Mouse (Mus musculus) gastrocnemius, postnatal 14 days (tissue): Measurements from ENCODE around the gene Galr3. TPM values are rescaled to one million over a fixed set of nuclear protein-coding genes. Genes with fewer than 3 reads are reported as not detected.
"Not testable (repeated sequence)": the region's sequence is repeated elsewhere in the genome, so short reads cannot be mapped to it uniquely, and the experiment has no call there.

Experiments used
- DNase-seq: peaks from one replicate; pipeline ENCODE4 v3.0.0; 2021; ENCODE audit warnings: mixed read lengths
- intact Hi-C: fragments of 180-260 bp; cut with DNase I; formaldehyde crosslinking; loops from one replicate; pipeline ENCODE4 v1.15.1; 2025; ENCODE audit warnings: low total_unique reads
- long read RNA-seq, 2 experiments: library from polyadenylated mRNA; stranded (forward); transcript quantifications; one replicate each; pipeline ENCODE4 v2.0.0; 2021
- total RNA-seq, 2 experiments: library from RNA; stranded (reverse); gene quantifications; 2 replicates each; pipeline ENCODE4 v1.2.3; 2021

The Galr3 gene
- total RNA-seq: under 1 TPM in 1 of 2 experiments, not detected in 1; 0.23 TPM
- long read RNA-seq, experiment 1: 0 reads
- long read RNA-seq, experiment 2: 0 reads

DNA sequence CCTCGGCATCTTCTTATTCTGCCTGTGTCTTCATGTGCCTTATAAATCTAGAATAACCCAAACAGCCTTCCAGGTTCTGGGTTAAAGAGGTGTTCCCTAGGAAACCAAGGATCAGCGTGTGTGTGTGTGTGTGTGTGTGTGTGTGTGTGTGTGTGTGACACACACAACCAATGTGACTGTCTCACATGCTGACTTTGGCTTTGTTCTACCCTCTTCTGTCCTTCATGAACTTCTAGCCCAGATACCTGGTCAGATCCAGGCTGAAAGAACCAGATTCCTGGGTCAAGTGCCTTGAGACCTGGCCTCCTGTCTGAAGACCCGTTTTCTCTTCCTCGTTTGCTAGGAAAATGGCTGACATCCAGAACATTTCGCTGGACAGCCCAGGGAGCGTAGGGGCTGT lies at the start of gene Galr3:
Gene Galr3, plus strand, starts transcription at position 301 of the 400 bp plus-strand sequence.
- intact Hi-C loops: no loop called here
- no peak for DNase-seq

DNA sequence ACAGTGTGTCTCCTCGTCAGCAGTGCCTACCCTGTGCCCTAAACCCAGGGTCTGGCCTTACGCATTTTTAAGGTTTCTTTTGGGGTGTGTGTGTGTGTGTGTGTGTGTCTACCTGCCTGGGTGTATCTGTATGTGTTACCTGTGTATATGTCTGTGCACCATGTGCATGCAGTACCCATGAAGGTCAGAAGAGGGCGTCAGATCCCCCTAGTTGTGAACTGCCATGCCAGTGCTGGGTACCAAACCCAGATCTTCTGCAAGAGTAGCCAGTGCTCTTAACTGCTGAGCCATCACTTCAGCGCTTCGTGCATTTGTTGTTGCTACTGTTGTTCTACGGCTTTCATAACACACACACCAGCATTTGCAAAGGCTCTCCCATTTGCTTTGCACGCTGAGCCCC lies 49.5 kb upstream of the Galr3 start:
- DNase-seq: no peak
- intact Hi-C loops: no loop called here

DNA sequence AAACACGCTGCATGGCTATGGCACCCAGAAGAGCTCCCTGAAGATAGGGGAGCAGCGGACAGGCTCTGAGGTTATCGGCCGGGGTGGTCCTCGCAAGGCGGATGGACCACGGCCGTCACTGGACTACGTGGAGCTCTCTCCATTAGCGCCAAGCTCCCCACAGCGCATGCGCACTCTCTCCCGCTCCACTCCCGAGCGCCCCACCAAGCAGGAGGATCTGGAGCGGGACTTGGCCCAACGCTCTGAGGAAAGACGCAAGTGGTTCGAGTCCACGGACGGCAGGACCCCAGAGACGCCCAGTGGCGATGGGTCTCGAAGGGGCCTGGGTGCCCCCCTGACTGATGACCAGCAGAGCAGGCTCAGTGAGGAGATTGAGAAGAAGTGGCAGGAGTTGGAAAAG lies 48.8 kb upstream of the Galr3 start:
- no peak for DNase-seq
- intact Hi-C loops: no loop called here

DNA sequence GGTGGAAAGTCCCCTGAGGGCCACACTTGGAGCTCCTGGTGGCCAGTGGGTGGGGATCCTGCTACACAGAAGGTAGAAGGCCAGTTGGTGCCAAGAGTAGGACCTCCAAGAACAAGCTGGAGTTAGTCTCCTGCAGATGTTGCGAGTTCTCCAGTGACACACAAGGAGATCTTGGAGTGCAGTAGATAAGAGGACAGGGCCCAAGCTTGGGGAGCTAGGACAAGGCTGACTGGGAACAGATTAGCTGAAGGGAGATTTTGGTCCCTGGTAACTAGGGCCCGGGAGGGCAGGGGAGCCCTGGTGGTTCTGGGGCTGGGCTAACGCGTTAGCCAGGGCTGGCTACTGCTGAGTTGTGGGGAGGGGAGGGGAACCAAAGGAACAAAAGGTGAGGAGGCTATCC lies 45.8 kb upstream of the Galr3 start:
- intact Hi-C loops: no loop called here
- DNase-seq: no peak

DNA sequence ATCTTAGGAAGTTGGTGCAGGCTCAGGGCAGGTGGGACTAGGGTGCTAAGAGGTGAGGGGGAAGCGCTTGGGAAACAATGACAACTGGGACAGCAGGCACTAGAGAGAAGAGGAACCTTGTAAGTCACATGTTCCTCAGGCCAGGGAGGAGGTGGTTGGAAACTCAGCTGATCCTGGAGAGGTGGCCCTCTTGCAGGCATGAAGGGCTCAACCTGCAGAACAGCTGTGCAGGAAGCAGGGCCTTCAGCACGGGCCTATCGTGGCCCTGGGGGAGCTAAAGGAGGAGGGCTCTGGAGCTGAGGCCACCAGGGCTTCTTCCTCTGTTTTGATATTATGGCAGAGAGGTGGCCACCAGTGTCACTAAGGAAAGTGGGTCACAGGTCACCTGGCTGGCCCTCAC lies 45.0 kb upstream of the Galr3 start:
- no peak for DNase-seq
- intact Hi-C loops: no loop called here

DNA sequence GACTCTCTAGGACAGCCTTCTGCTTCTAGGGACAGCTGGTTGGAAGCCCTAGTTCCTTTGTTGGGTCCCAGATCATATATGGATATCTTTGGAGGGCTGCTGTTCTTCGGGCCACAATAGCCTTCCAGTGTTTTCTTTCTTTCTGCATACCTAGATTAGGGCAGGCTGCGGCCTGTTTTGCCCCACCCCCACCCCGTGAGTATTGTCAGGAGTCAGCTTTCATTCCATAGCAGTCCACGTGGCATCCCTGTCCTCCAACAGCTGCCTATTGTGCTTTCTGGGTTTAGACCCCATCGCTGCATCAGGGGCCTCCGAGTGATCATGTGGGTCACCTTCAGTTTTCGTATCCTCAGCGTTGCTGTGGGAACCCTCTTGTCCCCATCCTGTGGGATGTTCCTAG lies 43.3 kb upstream of the Galr3 start:
- intact Hi-C loops: no loop called here
- no peak for DNase-seq

DNA sequence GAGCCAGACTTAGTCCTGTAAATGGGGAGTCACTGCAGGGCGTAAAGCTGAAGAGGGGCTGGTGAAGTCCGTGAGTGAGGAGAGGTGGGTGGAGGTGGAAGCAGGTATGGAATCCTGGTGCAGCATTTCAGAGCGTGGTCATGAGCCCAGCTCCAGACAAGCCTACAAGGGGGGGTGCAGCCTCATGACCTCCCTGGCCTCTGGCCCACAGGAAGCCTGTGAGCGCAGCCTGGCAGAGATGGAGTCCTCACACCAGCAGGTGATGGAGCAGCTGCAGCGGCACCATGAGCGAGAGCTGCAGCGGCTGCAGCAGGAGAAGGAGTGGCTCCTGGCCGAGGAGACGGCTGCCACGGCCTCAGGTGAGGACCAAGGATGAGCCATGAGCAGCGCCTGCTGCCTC lies 42.1 kb upstream of the Galr3 start:
- intact Hi-C loops: no loop called here
- DNase-seq: no peak

DNA sequence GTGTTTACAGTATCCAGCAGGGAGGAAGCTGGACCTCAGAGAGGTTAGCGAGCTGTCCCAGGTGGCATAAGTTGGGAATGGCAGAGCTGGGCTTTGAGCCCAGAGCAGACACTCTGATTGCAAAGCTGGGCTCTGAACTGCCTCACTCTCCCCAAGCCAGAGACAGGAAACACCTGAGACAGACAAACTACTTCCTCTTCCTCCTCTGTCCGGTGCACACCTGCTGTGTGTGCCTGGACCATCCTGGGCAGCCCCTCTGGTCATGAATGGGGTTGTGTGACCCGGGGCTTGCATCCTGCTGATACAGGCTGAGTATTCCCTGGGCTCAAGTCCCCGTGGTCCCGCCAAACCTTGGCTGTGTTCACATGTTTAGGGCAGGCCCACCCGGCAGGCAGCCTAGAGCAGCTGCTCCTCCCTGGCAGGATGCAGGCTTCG lies 41.3 kb upstream of the Galr3 start:
- intact Hi-C loops: no loop called here
- DNase-seq: no peak

DNA sequence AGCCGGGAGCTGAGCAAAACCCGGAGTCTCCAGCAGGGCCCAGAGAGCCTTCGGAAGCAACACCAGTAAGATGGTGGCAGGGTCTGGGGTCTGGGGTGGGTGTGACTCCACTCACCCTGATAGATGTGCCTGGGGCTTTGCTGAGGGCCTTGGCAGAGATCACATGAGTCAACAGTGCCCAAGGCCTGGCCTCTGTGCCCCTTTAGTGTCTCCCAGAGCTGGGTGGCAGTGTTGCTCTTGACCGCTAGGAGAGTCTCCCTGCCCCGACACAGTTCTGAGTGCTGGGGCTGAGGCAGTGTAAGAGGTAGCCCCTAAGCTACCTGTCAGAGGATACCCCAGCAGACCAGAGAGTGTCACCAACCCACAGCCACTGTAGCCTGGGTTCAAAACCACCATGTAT lies 40.1 kb upstream of the Galr3 start:
- intact Hi-C loops: no loop called here
- no peak for DNase-seq

DNA sequence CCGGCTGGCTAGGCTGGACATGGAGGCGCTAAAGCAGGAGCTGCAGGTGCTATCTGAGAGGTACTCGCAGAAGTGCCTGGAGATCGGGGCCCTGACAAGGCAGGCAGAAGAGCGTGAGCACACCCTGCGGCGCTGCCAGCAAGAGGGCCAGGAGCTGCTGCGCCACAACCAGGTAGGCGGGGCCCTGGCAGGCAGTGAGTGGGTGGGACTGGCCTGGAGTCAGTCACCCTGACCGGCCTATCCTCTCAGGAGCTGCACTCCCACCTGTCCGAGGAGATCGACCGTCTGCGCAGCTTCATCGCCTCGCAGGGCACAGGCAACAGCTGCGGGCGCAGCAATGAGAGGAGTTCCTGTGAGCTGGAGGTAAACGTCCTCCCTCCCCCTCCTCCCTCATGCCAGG lies 39.6 kb upstream of the Galr3 start:
- intact Hi-C loops: no loop called here

DNA sequence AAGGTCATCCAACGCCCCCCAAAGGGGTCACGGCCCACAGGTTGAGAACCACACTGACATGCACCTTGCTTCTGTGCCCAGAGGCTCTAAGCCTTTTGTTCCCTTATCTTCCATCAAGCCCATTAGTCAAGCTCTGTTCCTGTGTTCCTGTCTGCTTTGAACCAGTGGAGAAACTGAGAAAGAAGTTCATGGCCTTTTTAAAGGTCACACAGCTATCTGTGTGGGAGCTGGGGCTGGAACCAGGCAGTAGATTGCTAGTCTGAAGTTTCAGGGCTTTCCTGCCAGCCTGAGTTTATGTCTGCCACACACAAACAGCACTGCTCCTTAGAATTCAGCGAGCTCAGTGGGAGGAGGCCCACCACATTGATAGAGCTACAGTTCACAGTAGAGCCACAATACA lies 38.6 kb upstream of the Galr3 start:
- DNase-seq: no peak
- intact Hi-C loops: no loop called here

More for the DNA sequence above, 39.6 kb upstream of the Galr3 start:
- no peak for DNase-seq

DNA sequence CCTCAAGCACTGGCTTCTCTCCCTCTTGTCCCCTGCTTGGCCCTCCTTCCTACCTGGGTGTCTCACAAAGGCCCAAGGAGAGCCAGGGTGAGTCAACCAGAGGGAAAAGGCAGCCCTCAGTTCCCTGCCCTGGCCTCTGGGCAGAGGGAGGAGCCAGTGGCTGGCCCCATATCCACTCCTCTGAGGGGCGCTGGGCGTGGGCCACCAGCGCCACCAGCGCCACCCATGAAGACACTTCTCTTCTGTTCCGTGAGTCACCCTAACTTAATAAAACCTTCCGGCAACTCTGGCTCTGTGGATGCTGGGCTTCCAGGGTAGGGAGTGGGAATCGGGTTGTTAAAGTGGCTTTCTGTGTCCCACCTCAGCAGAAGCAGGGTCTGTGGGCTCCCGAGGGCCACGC lies 36.1 kb upstream of the Galr3 start:
- DNase-seq: no peak
- intact Hi-C loops: no loop called here

DNA sequence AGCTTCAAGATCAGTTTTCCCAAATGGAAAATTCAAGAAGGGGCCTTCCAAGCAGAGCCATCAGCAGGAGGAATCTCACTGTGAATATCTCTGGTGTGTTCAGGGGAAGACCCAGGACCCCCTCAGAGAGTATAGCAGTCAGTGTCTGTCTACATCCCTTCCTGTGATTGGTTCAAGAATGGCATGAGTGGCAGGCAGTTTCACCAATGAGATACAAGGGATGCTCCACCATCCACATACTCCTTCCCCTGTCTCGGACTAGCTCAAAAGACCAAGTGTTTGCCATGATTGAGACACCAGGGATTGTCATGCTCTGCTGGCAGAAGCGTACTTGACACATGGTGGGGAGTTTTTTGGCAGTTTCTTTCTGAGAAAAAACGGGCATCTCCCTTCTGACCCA lies 35.0 kb upstream of the Galr3 start:
- intact Hi-C loops: no loop called here
- no peak for DNase-seq

DNA sequence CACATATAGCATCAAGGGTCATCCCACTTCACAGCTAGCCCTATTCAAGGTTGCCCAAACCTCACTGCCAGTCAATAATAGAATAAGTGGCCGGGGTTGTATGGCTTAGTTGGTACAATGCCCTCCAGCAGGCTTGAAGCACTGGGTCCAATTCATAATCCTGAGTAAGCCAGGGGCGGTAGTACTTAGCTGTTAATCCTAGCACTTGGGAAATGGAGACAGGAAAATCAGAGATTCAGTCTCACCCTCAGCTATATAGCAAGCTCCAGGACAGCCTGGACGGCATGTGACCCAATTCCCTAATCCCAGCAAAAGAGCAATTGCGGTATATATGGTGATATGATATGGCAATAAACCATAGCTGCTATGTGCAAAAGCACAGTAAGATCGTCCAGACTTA lies 34.6 kb upstream of the Galr3 start:
- DNase-seq: no peak
- intact Hi-C loops: no loop called here

DNA sequence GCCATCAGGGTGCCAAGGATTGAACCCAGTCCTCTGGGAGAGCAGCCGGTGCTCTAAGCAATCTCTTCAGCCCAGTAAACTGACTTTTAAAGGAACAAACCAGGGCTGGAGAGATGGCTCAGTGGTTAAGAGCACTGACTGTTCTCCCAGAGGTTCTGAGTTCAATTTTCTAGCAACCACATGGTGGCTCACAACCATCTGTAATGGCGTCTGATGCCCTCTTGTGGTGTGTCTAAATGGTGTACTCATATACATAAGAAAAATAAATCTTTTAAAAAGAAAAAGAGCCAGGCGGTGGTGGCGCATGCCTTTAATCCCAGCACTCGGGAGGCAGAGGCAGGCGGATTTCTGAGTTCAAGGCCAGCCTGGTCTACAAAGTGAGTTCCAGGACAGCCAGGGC lies 33.8 kb upstream of the Galr3 start:
- DNase-seq, intact Hi-C loops: not testable (repeated sequence)

DNA sequence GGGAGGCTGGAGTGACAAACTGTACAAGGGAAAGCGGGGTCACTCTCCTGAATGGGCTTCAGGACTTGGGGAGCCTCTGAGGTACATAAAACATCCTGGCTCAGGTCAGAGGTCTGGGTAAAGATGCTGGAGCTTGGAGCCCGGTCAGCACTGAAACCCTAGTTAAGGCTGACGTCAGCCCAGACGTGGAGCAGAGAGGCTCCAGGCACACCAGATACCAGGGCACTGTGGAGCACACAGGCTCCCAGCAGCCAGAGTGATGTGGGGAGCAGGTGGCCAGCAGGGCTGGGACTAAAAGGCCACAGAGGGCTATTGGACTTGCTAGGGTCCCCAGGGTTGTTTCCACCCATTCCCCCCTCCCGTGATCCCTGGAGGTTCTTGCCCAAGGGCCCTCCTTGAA lies 32.0 kb upstream of the Galr3 start:
- intact Hi-C loops: no loop called here
- no peak for DNase-seq

DNA sequence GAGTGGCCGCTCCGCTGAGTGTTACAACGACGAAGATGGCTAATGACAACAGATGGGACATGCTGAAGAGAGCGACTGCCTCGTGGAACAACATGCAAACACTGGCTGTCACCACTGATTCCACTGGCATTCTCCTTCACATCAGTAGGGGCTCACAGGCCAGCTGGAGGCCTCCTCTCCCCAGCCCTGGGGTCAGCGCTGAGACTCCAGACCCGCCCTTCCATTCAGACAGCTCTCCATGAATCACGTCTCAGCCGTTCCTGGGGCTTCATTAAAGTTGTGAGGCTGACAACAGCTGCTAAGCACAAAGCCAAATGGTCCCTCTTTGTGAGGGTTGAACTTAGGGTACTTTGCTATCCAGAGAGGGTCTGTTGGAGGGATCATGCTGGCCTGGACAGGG lies 30.1 kb upstream of the Galr3 start:
- intact Hi-C loops: no loop called here
- no peak for DNase-seq

DNA sequence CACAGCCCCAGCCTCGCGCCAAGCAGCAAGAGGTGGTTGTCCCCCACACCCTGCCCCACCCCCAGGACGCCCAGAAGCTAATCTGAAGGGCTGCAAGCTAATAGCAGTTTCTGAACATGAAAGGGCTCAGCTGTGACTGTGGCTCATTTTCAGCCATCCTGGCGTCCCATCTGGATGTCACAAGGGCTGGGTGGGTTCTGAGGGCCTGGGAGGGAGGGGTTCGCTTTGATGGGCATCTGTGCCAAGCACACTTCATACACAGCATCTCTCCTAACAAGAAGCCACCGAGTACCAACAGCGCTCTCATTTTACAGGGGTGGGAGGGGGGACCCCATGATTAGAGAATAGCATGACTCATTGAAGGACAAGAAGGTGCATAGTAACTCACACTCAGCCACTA lies 28.3 kb upstream of the Galr3 start:
- no peak for DNase-seq
- intact Hi-C loops: no loop called here

DNA sequence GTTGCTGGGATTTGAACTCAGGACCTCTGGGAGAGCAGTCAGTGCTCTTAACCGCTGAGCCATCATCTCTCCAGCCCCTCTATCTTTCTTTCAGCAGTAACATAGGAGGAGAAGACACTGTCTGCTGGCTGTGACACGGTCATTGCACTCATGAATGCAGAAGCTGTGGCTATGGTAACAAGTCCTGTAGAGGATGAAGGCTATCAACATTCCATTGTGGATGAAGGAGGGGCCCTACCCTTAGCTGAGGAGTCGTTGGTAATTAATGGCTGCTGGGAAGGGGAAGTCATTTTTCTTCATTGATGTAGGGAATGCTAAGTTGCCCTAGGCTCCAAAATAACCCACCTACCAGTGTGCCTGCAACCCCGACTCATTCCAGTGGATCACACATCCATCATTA lies 23.5 kb upstream of the Galr3 start:
- no peak for DNase-seq
- intact Hi-C loops: no loop called here

DNA sequence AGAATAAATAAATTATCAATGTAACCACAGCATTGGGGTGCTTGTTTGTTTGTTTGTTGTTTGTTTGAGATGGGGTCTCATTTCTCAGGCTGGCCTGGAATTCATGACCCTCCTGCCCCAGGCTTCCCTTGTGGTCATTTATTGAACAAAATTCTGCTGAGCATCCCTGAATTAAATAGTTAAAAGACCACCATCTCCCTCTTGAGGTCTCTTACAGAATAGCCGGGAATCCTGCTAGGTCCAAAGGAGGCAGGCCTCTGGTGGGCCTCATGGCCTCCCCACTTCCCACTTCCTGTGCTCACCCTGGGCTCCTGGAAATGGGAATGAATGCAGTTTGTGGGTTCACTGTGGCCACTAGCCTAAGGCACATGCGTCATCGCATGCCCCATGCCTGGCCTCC lies 22.8 kb upstream of the Galr3 start:
- intact Hi-C loops: no loop called here
- no peak for DNase-seq

DNA sequence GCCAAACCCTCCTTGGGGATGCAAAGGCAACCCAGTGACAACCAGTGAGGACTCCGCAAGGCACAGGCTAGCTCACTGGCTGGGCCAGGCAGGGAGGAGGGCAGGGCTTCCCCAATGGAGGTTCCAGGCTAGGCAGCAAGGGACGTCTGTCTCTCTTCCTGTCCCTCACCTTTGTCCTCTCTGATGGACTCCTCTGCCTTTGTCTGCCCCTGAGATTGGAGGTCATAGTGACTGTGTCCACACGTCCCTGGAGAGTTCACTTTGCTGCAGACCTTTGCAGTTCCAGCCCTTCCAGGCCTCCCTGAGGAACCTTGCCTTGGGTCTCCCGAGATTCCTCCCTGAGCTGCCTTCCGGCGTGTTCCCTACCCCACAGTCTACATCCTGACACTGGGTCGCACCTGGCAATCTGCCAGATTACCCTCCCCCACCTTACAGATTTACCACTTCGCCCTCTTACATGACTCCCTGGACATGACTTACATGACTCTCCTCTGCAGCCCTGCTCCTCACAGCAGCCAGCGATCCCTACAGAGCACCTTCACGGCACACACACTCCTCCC lies 18.9 kb upstream of the Galr3 start:
- no peak for DNase-seq
- intact Hi-C loops: no loop called here

DNA sequence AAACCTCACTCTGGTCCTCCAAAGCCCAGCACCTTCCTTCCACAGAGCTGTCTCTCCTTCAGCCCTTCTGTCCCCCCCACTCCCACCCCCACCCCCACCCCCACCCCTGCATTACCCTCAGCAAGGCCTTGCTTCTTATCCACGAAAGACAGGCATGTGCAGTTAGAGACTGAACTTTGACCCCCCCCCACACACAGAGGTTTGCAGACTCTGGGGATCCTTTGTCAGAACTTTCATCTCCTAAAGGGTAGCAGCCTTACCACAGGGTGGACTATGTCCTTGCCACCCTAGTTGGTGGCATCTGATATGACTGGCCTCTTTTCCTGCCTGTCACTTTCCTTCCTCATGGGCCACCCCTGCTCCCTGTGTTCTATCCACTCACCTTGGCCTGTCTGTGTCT lies 18.3 kb upstream of the Galr3 start:
- DNase-seq: no peak
- intact Hi-C loops: no loop called here
